Mouse (Mus musculus) macrophage (primary cell): ENCODE results near the gene Gimap5. TPM values are rescaled to one million over a fixed set of nuclear protein-coding genes. Genes with fewer than 3 reads are reported as not detected.

ENCODE experiments used
- H3K27ac ChIP-seq: fragments of 350-480 bp; formaldehyde crosslinking; 2 replicates; pipeline ENCODE4 v1.9.0; 2021
- H3K36me3 ChIP-seq: fragments of 350-480 bp; formaldehyde crosslinking; 2 replicates; pipeline ENCODE4 v1.9.0; 2021; ENCODE audit errors: inconsistent target
- H3K4me3 ChIP-seq: fragments of 350-480 bp; formaldehyde crosslinking; 2 replicates; pipeline ENCODE4 v1.9.0; 2021; ENCODE audit errors: inconsistent target
- H3K79me2 ChIP-seq: fragments of 350-480 bp; formaldehyde crosslinking; 2 replicates; pipeline ENCODE4 v1.9.0; 2021; ENCODE audit errors: inconsistent target
- WGBS: methylation state at CpG from one replicate; pipeline ENCODE4 v1.1.7; 2026; ENCODE audit warnings: inconsistent platforms; ENCODE audit not compliant: missing documents; 5-methylcytosine and 5-hydroxymethylcytosine counted together
- polyA plus RNA-seq: library from polyadenylated mRNA; stranded (reverse); fragments of 250-400 nt; gene quantifications from 3 replicates; pipeline ENCODE4 v1.2.4, GENCODE M21; 2018; ENCODE audit warnings: inconsistent platforms

Gene Gimap5
- polyA plus RNA-seq, 1 experiment from 2014 or later: not detected

DNA sequence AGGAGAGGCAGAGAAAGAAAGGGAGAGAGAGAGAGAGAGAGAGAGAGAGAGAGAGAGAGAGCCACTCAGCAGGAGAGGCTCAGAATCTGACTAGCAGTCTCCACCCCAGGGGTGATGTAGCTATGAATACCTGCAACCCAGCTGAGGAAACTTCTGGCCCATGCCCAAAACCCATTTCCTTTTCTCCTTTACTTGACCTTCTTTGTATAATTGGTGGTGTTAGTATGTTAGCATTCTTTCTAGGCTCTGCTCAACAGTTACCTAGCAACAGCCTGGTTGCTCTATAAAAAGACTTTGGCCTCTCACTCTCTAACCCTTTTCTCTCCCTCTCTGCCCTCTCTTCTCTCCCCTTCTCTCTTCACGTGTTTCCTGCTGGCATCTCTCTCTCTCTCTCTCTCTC is 20.5 kb upstream of the Gimap5 start:
- Histone ChIP-seq H3K4me3 (no peak overlapping the region), H3K27ac (no peak overlapping the region), H3K36me3 (no peaks in the 10 kb centered on the region), H3K79me2 (no peaks in the 10 kb centered on the region)
- WGBS: 25% methylated on average over 1 of the region's 1 CpGs

- no peak overlapping the region for H3K27ac ChIP-seq
- H3K4me3 ChIP-seq: no peak overlapping the region
- 76% methylated on average over 5 of the region's 5 CpGs for WGBS
- H3K36me3 ChIP-seq: no peaks in the 10 kb centered on the region
- H3K79me2 ChIP-seq: no peaks in the 10 kb centered on the region
These were observed 18.2 kb upstream of the Gimap5 start for GRCm38 (mm10) chr6:48727761-48728160.

- Histone ChIP-seq H3K36me3 (no peaks in the 10 kb centered on the region), H3K4me3 (no peak overlapping the region), H3K27ac (no peak overlapping the region), H3K79me2 (no peaks in the 10 kb centered on the region)
- WGBS: 4% methylated on average over 8 of the region's 8 CpGs
These were observed 13.1 kb upstream of the Gimap5 start for GRCm38 (mm10) chr6:48732864-48733304.

GRCm38 (mm10) chr6:48733660-48734059 is 12.3 kb upstream of the Gimap5 start:
- H3K4me3 ChIP-seq: no peak overlapping the region
- H3K36me3 ChIP-seq: no peaks in the 10 kb centered on the region
- H3K27ac ChIP-seq: no peak overlapping the region
- H3K79me2 ChIP-seq: no peaks in the 10 kb centered on the region
- 75% methylated on average over 1 of the region's 1 CpGs for WGBS

DNA sequence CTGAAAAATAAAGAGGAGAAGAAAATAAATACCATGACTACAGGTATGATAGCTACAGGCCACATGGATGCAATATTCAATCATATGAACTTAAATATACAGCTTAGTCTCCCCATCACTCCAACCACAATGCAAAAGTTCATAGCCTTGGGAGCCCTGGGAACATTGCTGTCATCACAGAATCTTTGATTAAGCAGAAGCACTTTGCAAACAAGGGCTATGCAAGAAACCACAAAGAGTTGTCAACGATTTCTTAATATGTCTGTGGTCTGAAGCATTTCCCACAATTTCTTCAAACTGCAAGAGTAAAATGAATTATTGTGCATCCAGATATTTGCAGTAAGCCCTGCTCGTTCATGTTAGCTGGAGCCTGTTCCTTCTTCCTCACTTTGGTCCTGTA is 8.9 kb upstream of the Gimap5 start:
- 0% methylated on average over 2 of the region's 2 CpGs for WGBS
- Histone ChIP-seq H3K4me3 (no peak overlapping the region), H3K27ac (no peak overlapping the region), H3K36me3 (no peaks in the 10 kb centered on the region), H3K79me2 (no peaks in the 10 kb centered on the region)

DNA sequence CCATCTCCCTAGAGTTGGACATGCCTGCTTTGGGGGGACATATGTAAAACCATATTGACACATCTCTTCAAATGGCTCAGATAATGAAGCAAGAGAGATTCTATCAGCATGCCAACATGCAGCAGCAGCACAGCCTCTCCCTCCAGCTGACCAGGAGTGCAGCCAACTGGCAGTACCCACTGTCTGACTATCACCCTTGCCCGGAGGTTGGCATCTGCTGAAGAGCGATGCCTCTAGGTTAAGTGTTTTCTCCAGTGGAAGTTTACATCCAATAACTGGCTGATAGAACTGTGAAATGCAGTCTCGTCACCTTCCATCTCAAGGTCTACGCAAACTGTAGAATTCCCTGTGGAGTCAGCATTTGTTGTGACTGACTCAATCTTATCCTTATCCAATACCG is 8.3 kb upstream of the Gimap5 start:
- H3K36me3 ChIP-seq: no peaks in the 10 kb centered on the region
- H3K27ac ChIP-seq: no peak overlapping the region
- H3K4me3 ChIP-seq: no peak overlapping the region
- WGBS: 65% methylated on average over 5 of the region's 5 CpGs
- no peaks in the 10 kb centered on the region for H3K79me2 ChIP-seq

DNA sequence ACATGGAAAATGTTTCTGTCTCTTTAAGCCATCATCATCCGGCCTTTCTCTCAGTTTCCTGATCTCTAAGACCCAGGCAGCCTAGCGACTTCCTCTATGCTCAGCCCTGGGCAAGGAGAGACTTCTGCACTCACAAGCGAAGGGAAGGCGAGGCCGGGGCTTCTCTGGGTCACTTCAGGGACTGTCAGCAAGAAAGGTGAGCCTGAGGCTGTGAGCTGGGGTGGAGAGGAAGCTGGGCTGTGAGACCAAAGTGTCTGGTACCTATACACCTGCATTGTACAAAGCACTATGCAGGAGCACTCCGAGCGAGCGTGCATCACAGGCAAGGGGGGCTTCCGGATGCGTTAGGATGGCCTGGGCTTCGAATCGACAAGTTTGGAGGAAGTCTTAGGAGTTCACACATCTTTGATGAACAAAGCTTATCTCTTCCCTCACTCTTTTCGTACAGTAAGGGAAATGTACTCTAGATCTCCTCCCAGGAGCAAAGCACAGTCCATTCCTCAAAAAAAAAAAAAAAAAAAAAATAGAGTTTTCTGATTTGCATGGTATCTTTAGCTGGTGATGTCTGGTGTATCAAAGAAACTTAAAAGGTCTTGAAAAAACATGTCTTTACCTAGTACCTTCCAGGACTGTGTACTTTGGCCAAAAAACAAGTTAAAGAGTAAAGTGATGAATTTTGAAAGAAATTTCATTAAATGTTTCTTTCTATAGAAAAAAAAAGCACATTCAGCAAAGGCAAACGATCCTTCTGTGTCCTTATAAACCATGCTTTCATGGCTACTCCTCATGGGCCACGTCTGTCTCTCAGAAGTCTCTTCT is 6.8 kb upstream of the Gimap5 start, which contains the start of gene Gimap1:
Gene Gimap1, plus strand, starts transcription at position 94 of the 819 bp plus-strand sequence.
- whole genome bisulfite sequencing: 5% methylated on average over 15 of the region's 15 CpGs
- Histone ChIP-seq H3K27ac (no peak within 1 kb of the TSS), H3K4me3 (no peak within 1 kb of the TSS), H3K36me3 (no peaks in the 10 kb centered on the region), H3K79me2 (no peaks in the 10 kb centered on the region)

DNA sequence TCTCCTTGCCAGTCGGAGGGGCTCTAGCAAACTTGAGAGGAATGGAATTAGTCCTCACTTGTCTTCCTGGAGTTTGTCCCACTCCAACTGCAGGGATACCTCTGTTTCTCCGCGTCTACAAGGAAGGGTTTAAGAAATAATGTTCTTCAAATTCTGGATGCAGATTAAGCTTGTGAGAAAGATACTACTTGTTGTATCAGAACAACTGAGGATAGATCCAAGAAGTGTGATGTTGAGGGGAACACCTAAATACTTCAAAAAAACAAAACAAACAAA is 6.3 kb upstream of the Gimap5 start:
- 12% methylated on average over 3 of the region's 3 CpGs for WGBS
- Histone ChIP-seq H3K4me3 (no peak overlapping the region), H3K79me2 (no peaks in the 10 kb centered on the region), H3K36me3 (no peaks in the 10 kb centered on the region), H3K27ac (no peak overlapping the region)

GRCm38 (mm10) chr6:48740501-48741169 is 5.4 kb upstream of the Gimap5 start:
- H3K36me3 ChIP-seq: no peaks in the 10 kb centered on the region
- no peak overlapping the region for H3K27ac ChIP-seq
- WGBS: 19% methylated on average over 3 of the region's 3 CpGs
- no peak overlapping the region for H3K4me3 ChIP-seq
- no peaks in the 10 kb centered on the region for H3K79me2 ChIP-seq

- no peak overlapping the region for H3K4me3 ChIP-seq
- 0% methylated on average over 3 of the region's 3 CpGs for WGBS
- H3K79me2 ChIP-seq: no peaks in the 10 kb centered on the region
- H3K36me3 ChIP-seq: no peaks in the 10 kb centered on the region
- H3K27ac ChIP-seq: no peak overlapping the region
These were observed 4.7 kb upstream of the Gimap5 start for GRCm38 (mm10) chr6:48741273-48741672.

DNA sequence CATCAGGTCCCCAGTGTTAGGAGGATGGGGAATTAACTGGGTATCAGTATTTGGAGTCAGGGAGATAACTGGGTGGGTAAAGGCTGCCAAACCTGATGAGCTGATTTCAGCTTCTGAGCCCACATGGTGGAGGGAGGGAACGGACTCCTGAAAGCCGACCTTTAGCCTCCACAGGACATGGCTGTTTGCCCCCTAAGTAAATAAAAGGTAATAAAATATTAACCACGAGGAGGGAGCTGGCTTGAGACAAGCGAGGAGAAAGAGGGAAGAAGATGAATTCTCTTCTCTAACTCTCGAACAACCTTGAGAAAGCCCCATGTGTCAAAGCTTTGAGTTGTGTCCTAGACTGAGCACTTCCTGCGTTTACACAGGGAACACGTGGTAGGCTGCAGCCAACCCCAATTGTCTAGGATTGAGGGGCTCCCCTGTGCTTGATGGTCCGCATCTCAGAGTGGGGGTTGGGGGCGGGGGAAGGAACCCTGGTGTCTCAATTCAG is 4.2 kb upstream of the Gimap5 start:
- Histone ChIP-seq H3K27ac (no peak overlapping the region), H3K79me2 (no peaks in the 10 kb centered on the region), H3K4me3 (no peak overlapping the region), H3K36me3 (no peaks in the 10 kb centered on the region)
- WGBS: 51% methylated on average over 9 of the region's 9 CpGs

DNA sequence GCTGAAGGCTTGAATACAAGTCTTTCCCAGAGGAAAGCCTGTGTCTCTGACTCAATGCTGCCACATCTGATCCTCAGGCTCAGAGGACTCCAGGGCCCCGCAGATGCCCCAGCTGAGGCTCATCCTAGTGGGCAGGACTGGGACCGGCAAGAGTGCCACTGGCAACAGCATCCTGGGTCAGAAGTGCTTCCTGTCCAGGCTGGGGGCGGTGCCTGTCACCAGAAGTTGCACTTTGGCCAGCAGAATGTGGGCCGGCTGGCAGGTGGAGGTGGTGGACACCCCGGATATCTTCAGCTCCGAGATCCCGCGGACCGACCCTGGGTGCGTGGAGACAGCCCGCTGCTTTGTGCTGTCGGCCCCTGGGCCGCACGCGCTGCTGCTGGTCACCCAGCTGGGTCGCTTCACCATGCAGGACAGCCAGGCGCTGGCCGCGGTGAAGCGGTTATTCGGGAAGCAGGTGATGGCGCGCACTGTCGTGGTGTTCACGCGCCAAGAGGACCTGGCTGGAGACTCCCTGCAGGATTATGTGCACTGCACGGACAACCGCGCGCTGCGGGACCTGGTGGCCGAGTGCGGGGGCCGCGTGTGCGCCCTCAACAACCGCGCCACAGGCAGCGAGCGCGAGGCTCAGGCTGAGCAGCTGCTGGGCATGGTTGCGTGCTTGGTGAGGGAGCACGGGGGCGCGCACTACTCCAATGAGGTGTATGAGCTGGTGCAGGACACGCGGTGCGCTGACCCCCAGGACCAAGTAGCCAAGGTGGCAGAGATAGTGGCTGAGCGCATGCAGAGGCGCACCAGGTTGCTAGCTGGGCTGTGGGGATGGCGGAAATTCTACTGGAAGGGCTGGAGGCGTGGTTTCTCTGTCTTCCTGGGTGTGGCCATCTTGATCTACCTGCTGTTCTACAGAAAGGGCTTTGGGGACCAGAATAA is 3.3 kb upstream of the Gimap5 start:
- Histone ChIP-seq H3K79me2 (no peaks in the 10 kb centered on the region), H3K36me3 (no peaks in the 10 kb centered on the region), H3K27ac (no peak overlapping the region), H3K4me3 (no peak overlapping the region)
- WGBS: 86% methylated on average over 47 of the region's 52 CpGs

DNA sequence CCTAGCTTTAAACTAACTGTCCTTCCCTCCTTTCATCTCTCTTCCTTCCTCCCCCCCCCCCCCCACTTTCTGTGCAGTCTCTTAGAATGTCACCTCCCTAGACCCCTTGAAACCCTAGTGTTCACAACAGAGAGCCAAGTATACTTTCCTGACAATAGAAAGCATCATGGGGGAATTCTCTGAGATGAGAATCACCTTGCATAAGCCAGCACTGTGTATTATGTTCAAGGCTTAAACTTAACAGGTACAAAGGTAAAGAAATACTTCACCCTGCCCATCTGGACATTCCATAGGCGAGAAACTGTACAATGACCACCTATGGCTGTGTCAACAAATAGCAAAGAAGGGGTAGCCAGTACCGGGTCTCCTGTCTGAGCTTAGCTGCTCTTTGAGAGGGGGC is 507 bp upstream of the Gimap5 start:
- Histone ChIP-seq H3K4me3 (no peak overlapping the region), H3K79me2 (no peaks in the 10 kb centered on the region), H3K27ac (no peak overlapping the region), H3K36me3 (no peaks in the 10 kb centered on the region)
- 19% methylated on average over 2 of the region's 2 CpGs for whole genome bisulfite sequencing

GRCm38 (mm10) chr6:48747091-48747966 is 1.3 kb downstream of the Gimap5 start:
- Histone ChIP-seq H3K79me2 (no peaks in the 10 kb centered on the region), H3K4me3 (no peak overlapping the region), H3K27ac (no peak overlapping the region), H3K36me3 (no peaks in the 10 kb centered on the region)
- WGBS: 26% methylated on average over 7 of the region's 7 CpGs
